Mouse (Mus musculus): Measurements from ENCODE around the gene Pwwp2a.
A peak's percentile ranks its signal among the peaks of the same experiment; 100 is the strongest.

The Pwwp2a gene

GRCm38 (mm10) chr11:43681472-43682414 is at the start of gene Pwwp2a:
Pwwp2a (plus strand) TSS chr11:43681998.
- DNase-seq: peak; percentile 99

- no peak for DNase-seq
Measured at GRCm38 (mm10) chr11:43632566-43632965, 49.2 kb upstream of the Pwwp2a start.

GRCm38 (mm10) chr11:43633165-43633564 is 48.6 kb upstream of the Pwwp2a start:
- DNase-seq: no peak

- no peak for DNase-seq
Measured at GRCm38 (mm10) chr11:43633658-43634401, 48.0 kb upstream of the Pwwp2a start.

- no peak for DNase-seq
Measured at GRCm38 (mm10) chr11:43636761-43637160, 45.0 kb upstream of the Pwwp2a start.

- no peak for DNase-seq
Measured at GRCm38 (mm10) chr11:43638486-43638885, 43.3 kb upstream of the Pwwp2a start.

- peak in 1 of 2 experiments; percentile 6 for DNase-seq
Measured at GRCm38 (mm10) chr11:43643180-43643591, 38.6 kb upstream of the Pwwp2a start.

GRCm38 (mm10) chr11:43645286-43645685 is 36.5 kb upstream of the Pwwp2a start:
- DNase-seq: no peak

- peak in 1 of 2 experiments; percentile 6 for DNase-seq
Measured at GRCm38 (mm10) chr11:43653051-43653475, 28.7 kb upstream of the Pwwp2a start.

GRCm38 (mm10) chr11:43656464-43656863 is 25.3 kb upstream of the Pwwp2a start:
- no peak for DNase-seq

GRCm38 (mm10) chr11:43658010-43658409 is 23.8 kb upstream of the Pwwp2a start:
- no peak for DNase-seq

GRCm38 (mm10) chr11:43667038-43667745 is 14.6 kb upstream of the Pwwp2a start:
- DNase-seq: no peak

GRCm38 (mm10) chr11:43682415-43683217 is 818 bp downstream of the Pwwp2a start:
- DNase-seq: peak; percentile 59 to 62

GRCm38 (mm10) chr11:43688850-43689249 is 7.1 kb downstream of the Pwwp2a start:
- DNase-seq: no peak

- no peak for DNase-seq
Measured at GRCm38 (mm10) chr11:43696623-43697022, 14.8 kb downstream of the Pwwp2a start.

- DNase-seq: no peak
Measured at GRCm38 (mm10) chr11:43698621-43699020, 16.8 kb downstream of the Pwwp2a start.

- no peak for DNase-seq
Measured at GRCm38 (mm10) chr11:43700291-43700690, 18.5 kb downstream of the Pwwp2a start.

GRCm38 (mm10) chr11:43703552-43703951 is 21.8 kb downstream of the Pwwp2a start:
- DNase-seq: no peak

GRCm38 (mm10) chr11:43705751-43706150 is 24.0 kb downstream of the Pwwp2a start:
- no peak for DNase-seq

GRCm38 (mm10) chr11:43708409-43708808 is 26.6 kb downstream of the Pwwp2a start:
- DNase-seq: no peak

- no peak for DNase-seq
Measured at GRCm38 (mm10) chr11:43712178-43712577, 30.4 kb downstream of the Pwwp2a start.

GRCm38 (mm10) chr11:43723411-43723810 is 41.6 kb downstream of the Pwwp2a start:
- no peak for DNase-seq

All from thymus, adult 18-20 months (tissue).